Mouse (Mus musculus): ENCODE measurements at regions not wholly inside any gene's neighbourhood (a gene's known extent, or its start where the extent isn't known, plus 50 kb on each side); places are given as distances from the start of the nearest gene placed in this dataset.
A peak's percentile ranks its signal among the peaks of the same experiment; 100 is the strongest.

DNA sequence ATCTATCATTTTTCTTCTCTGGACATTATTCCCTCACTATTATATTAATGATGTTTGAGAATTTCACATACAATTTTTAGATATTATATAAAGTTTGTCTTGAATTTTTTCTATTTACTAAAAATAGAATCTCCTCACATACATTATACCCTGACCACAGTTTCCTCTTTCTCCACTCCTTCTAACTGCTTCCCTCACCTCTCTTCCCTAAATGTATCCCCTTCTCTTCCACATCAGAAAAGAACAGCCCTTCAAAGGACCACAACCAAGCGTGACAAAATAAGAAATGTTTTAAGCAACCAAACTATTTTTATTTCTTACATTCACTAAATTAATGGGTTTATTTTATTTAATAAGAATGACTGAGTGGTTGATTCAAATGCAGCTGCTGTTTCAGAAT, 1034.9 kb upstream of the Slc10a2 start:
- Histone ChIP-seq H3K4me3 (no peak overlapping the region), H3K27me3 (no peaks in the 10 kb centered on the region), H3K27ac (replicated peaks) (no peak overlapping the region), H3K36me3 (no peaks in the 10 kb centered on the region), H3K9ac (replicated peaks) (no peak overlapping the region), H3K4me1 (no peaks in the 10 kb centered on the region), H3K4me2 (replicated peaks) (no peak overlapping the region), H3K9me3 (no peaks in the 10 kb centered on the region)
- no peak for ATAC-seq (replicated peaks)
- whole genome bisulfite sequencing, result 90% methylated on average over 1 of the region's 1 CpGs

DNA sequence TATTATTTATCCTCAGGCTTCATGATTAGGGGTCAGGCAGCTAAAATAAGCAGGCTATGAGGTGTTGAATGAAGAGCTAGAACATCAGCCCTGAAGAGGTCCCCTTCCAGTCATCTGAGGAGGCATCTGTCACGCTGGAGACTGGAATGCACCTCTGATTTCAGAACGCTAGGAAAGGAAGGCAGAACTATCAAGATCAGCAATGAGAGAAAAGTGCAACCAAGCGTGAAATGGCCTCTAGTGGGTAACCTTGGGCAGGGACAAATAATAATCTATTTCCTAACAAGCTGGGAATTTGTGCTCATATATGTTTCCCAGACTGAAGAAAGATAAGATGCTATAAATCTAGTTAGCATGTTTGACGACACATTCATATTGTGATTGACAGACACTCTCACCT, 1034.0 kb upstream of the Slc10a2 start:
- no peak for ATAC-seq (replicated peaks)
- no peaks in the 10 kb centered on the region for H3K4me1 ChIP-seq
- no peak overlapping the region for H3K4me3 ChIP-seq
- no peaks in the 10 kb centered on the region for H3K9me3 ChIP-seq
- H3K9ac ChIP-seq (replicated peaks), result no peak overlapping the region
- WGBS, result 45% methylated on average over 4 of the region's 4 CpGs
- no peaks in the 10 kb centered on the region for H3K36me3 ChIP-seq
- H3K27me3 ChIP-seq, result no peaks in the 10 kb centered on the region
- no peak overlapping the region for H3K27ac ChIP-seq (replicated peaks)
- H3K4me2 ChIP-seq (replicated peaks), result no peak overlapping the region

DNA sequence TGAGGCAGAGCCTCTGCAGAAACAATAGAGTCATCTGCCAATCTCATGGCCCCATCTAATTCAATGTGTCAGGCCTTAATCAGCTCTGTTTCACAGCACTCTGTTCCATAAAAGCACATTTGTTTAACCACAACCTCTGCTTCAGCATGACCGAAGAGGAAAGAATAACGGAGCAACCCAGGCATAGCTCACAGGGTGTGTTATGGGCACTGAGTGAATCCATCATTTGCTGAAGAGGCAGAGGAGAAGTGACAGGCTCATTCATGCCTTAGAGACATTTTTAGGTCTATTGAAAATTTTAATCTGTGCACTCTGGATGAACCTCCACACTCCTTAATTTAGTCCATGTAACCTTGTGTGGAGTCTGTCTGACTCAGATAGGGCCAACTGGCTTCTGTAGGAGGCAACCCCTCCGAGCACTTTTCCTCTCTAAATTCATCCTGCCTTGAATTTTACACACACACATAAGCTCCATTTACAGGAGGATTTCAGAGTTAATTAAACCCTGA, 1027.1 kb upstream of the Slc10a2 start:
- Histone ChIP-seq H3K4me1 (peaks cover 5% of the 10 kb centered on the region), H3K36me3 (no peaks in the 10 kb centered on the region), H3K9ac (replicated peaks) (no peak overlapping the region), H3K9me3 (no peaks in the 10 kb centered on the region), H3K27me3 (no peaks in the 10 kb centered on the region), H3K4me2 (replicated peaks) (no peak overlapping the region), H3K4me3 (no peak overlapping the region), H3K27ac (replicated peaks) (peak overlapping the region; percentile 34)
- 3% methylated on average over 3 of the region's 3 CpGs for WGBS
- ATAC-seq (replicated peaks), result peak; percentile 78

DNA sequence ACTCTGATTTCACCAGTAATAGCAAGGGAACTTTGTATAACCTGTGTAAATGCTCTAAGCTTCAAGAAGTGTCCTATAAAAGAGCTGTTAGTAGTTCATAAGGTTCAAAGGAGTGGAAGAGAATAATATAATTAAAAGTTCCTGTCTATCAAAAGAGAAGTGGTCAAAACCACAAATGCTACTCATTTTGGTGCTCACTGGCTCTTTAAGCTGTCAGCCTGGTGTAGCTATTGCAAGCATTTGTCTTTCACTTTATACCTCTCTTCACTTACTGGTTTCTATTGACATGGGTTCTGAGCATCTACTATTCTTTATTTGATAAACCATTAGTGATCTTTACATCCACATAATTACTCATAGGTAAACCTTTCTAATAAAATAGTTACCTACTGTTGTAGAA, 1020.1 kb upstream of the Slc10a2 start:
- H3K27ac ChIP-seq (replicated peaks), result no peak overlapping the region
- no peak overlapping the region for H3K4me2 ChIP-seq (replicated peaks)
- no peak overlapping the region for H3K4me3 ChIP-seq
- no peak for ATAC-seq (replicated peaks)
- H3K4me1 ChIP-seq, result no peaks in the 10 kb centered on the region
- H3K9ac ChIP-seq (replicated peaks), result no peak overlapping the region
- no peaks in the 10 kb centered on the region for H3K9me3 ChIP-seq
- no peaks in the 10 kb centered on the region for H3K36me3 ChIP-seq
- H3K27me3 ChIP-seq, result no peaks in the 10 kb centered on the region

DNA sequence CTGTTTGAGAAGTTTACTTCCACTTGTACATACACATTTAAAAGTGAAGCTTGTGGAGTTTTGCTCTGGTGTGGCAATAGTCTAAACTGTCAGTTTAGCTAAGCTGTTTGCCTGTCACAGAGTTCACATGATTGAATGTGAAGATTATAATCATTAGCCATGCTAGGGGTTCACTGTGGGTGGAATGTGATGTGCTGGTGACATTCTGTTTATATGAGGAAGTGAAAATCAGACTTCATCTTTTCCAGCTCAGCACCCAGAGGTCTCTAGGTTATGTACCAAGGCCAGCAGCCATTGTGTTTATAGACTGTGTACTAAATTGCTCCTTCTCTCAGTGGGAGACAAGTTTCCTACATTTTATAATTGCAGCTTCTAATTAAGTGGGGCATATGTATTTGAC, 1014.4 kb upstream of the Slc10a2 start:
- no peak overlapping the region for H3K27ac ChIP-seq (replicated peaks)
- ATAC-seq (replicated peaks), result no peak
- H3K4me3 ChIP-seq, result no peak overlapping the region
- no peak overlapping the region for H3K4me2 ChIP-seq (replicated peaks)
- H3K9me3 ChIP-seq, result no peaks in the 10 kb centered on the region
- no peaks in the 10 kb centered on the region for H3K36me3 ChIP-seq
- no peak overlapping the region for H3K9ac ChIP-seq (replicated peaks)
- H3K27me3 ChIP-seq, result no peaks in the 10 kb centered on the region
- H3K4me1 ChIP-seq, result no peaks in the 10 kb centered on the region

DNA sequence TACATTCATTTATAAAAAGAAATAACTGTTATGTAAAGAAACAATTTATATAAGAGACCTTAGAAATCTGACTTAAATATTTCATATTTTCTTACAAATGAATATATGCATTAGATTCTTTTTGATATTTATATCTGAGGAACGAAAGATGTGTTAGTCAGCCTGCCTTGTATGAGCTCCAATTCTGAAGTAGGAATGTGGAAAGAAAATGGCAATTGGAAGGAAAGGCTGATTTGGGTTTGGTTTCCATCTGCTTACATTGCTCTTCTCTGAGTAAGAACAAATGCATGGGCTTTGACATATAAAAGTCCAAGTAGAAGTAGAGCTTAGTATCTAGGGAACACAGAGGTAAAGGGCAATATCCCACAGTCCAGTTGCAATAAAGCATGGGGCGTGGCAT, 1006.2 kb upstream of the Slc10a2 start:
- H3K4me2 ChIP-seq (replicated peaks), result no peak overlapping the region
- H3K27ac ChIP-seq (replicated peaks), result no peak overlapping the region
- no peak overlapping the region for H3K4me3 ChIP-seq
- no peak overlapping the region for H3K9ac ChIP-seq (replicated peaks)
- H3K9me3 ChIP-seq, result no peaks in the 10 kb centered on the region
- H3K27me3 ChIP-seq, result no peaks in the 10 kb centered on the region
- ATAC-seq (replicated peaks), result no peak
- H3K36me3 ChIP-seq, result no peaks in the 10 kb centered on the region
- WGBS, result 88% methylated on average over 2 of the region's 2 CpGs
- H3K4me1 ChIP-seq, result no peaks in the 10 kb centered on the region

DNA sequence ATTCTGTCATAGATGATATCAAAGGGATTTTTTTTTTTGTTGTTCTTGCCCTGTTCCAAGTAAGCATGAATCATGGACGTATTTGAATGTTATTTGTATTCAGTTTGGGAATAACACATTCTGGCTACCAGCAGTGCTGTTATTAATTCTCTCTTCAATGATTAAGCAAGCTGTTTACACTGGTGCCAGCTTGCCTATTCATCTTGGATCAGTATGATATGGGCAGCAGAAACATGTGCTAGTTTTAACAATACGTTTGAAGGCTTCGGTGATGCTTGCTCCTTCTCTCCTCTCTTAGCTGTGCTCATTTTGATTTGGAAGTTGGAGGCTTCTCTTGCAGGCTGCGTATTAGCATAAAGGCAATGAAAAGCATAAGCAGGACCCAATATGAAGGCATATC, 984.9 kb upstream of the Slc10a2 start:
- Histone ChIP-seq H3K4me2 (replicated peaks) (no peak overlapping the region), H3K36me3 (no peaks in the 10 kb centered on the region), H3K4me1 (peaks cover 3% of the 10 kb centered on the region; the same call in 1 of the 2 replicates), H3K9me3 (no peaks in the 10 kb centered on the region), H3K27ac (replicated peaks) (no peak overlapping the region), H3K4me3 (no peak overlapping the region), H3K27me3 (no peaks in the 10 kb centered on the region), H3K9ac (replicated peaks) (no peak overlapping the region)
- 43% methylated on average over 4 of the region's 4 CpGs for WGBS
- ATAC-seq (replicated peaks), result peak; percentile 78

DNA sequence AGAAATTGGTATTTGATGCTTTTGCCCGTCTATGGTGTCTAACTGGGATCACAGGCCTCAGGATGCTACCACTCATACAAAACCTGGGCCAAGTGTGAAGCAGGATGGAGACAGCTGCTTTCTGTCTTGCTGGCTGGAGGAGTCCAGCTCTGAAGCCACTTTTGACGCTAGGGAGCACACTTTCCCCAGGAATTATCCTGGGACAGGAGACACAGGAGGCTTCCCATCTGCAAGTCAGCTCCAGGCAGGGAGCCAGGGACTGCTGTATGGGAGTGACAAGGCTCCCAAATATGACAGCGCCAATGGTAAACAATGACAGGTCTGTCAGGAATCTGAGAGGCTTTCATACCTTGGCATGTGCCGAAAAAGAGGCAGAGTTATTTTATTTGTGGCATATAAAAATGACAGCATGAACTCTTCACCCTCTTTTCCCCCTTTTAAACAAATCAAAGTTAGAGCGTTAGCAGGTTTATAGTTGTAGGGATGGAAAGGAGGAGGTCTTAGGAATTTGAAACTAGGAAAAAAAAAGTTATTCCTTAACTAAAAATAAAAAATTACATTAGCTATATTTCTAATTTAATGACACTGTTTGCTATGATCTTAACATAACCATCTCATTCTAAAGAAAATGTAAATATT, 938.9 kb upstream of the Slc10a2 start:
- no peak overlapping the region for H3K27ac ChIP-seq (replicated peaks)
- H3K9ac ChIP-seq (replicated peaks), result no peak overlapping the region
- WGBS, result 26% methylated on average over 5 of the region's 5 CpGs
- H3K9me3 ChIP-seq, result no peaks in the 10 kb centered on the region
- peak; percentile 93 for ATAC-seq (replicated peaks)
- no peaks in the 10 kb centered on the region for H3K4me1 ChIP-seq
- no peak overlapping the region for H3K4me2 ChIP-seq (replicated peaks)
- no peaks in the 10 kb centered on the region for H3K36me3 ChIP-seq
- H3K27me3 ChIP-seq, result no peaks in the 10 kb centered on the region
- H3K4me3 ChIP-seq, result no peak overlapping the region

DNA sequence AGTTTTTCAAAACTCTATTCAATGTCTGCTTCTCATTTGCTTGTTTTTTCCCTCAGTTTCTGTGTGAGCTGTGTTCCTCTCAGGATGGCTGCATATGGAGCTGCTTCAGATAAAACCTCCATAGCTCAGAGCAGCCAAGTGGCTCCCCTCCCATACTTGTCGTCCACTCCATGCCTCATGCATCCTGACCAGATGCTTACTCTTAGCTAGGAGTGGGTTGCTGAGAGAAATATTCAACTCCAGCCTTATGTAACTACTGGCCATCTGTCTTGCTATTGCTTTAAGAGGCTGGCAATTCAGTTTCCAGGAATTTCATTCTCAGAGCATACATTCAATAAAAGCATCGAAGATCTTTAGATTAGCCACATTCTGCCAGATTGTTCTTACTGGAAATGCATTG, 907.1 kb upstream of the Slc10a2 start:
- Histone ChIP-seq H3K9me3 (no peaks in the 10 kb centered on the region), H3K27ac (replicated peaks) (no peak overlapping the region), H3K27me3 (no peaks in the 10 kb centered on the region), H3K4me1 (peaks cover 3% of the 10 kb centered on the region; the same call in 1 of the 2 replicates), H3K4me2 (replicated peaks) (no peak overlapping the region), H3K4me3 (no peak overlapping the region), H3K9ac (replicated peaks) (no peak overlapping the region), H3K36me3 (no peaks in the 10 kb centered on the region)
- 59% methylated on average over 2 of the region's 2 CpGs for WGBS
- no peak for ATAC-seq (replicated peaks)

DNA sequence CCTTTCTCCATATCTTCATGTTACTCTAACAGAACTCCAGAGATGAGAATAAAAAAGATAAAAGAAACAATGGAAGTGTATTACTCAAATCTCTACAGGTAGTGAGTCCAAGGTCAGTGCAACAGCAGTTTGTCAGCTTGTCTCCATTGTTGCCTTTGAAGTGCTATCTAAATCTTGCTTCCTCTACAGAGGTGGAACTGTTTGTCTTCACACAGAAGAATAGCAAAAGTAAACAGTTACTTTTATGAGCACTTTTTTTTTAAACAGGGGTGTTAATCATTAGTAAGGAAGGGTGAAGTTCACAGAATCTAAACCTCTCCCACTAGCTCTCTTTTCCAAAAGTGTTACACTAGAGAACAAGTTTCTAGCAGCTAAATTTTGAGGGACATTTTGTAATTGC, 906.0 kb upstream of the Slc10a2 start:
- H3K4me3 ChIP-seq, result no peak overlapping the region
- H3K27ac ChIP-seq (replicated peaks), result no peak overlapping the region
- H3K9ac ChIP-seq (replicated peaks), result no peak overlapping the region
- H3K4me2 ChIP-seq (replicated peaks), result no peak overlapping the region
- ATAC-seq (replicated peaks), result no peak
- no peaks in the 10 kb centered on the region for H3K36me3 ChIP-seq
- peaks cover 3% of the 10 kb centered on the region; the same call in 1 of the 2 replicates for H3K4me1 ChIP-seq
- H3K27me3 ChIP-seq, result no peaks in the 10 kb centered on the region
- no peaks in the 10 kb centered on the region for H3K9me3 ChIP-seq

DNA sequence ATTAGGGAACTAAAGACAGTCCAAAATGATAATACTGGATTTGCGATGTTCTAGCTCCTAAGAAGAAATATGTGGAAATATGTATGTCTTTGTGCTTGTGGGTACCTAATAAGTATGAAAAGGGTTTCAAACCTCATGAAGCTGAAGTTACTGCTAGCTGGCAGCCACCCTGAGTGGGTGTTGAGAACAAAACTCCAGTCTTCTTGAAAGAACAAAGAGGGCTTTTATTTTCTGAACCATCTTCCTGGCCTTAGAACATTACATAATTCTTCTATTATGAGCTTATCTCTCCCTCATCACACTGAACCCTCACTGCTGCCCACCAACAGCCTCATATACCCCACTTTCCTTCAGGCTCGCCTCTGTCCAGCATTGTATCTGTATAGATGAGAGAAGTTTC, 905.6 kb upstream of the Slc10a2 start:
- Histone ChIP-seq H3K4me3 (no peak overlapping the region), H3K36me3 (no peaks in the 10 kb centered on the region)
- no peak for ATAC-seq (replicated peaks)

DNA sequence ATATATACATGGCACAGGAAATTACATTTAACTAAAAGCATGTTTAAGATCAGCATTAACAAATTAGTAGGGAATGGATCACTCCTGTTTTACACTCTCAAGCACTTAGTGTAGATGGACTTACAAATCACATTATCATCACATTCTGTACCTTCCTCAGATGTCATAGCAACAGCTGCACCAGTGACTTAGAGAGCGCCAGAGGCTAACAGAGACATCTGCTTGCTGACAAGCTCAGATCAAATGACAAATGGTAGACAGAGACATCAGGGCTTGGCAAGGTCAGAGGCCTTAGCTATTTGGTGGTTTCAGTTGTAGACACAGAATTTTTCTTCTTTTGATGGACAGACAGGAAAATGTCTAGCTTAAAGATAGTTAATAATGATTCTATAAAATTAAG, 897.5 kb upstream of the Slc10a2 start:
- no peak for ATAC-seq (replicated peaks)
- Histone ChIP-seq H3K4me1 (no peaks in the 10 kb centered on the region), H3K27ac (replicated peaks) (no peak overlapping the region), H3K9ac (replicated peaks) (no peak overlapping the region), H3K27me3 (no peaks in the 10 kb centered on the region), H3K9me3 (no peaks in the 10 kb centered on the region), H3K4me3 (no peak overlapping the region), H3K36me3 (no peaks in the 10 kb centered on the region), H3K4me2 (replicated peaks) (no peak overlapping the region)
- 74% methylated on average over 1 of the region's 1 CpGs for WGBS

More for the DNA sequence above, 905.6 kb upstream of the Slc10a2 start:
- Histone ChIP-seq H3K4me1 (peaks cover 3% of the 10 kb centered on the region; the same call in 1 of the 2 replicates), H3K4me2 (replicated peaks) (no peak overlapping the region), H3K27ac (replicated peaks) (no peak overlapping the region), H3K27me3 (no peaks in the 10 kb centered on the region), H3K9me3 (no peaks in the 10 kb centered on the region), H3K9ac (replicated peaks) (no peak overlapping the region)
- 85% methylated on average over 2 of the region's 2 CpGs for WGBS

DNA sequence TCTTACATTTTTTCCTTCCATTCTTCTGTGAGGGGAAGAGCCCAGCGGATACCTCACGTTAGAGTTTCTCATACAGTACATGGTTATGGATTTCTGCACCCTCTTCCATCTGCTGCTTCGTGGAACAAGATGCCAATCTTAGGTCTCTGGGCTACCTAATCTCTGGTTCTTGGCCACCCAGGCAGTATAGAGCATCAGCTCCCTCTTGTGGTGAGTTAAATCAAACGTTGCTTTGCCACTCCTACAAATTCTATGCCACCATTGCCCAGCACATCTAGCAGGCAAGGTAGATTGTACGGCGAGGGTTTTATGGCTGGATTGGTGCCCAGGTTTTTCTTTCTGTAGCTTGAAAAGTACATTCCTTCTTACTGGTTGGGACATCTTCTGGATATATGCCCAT, 889.7 kb upstream of the Slc10a2 start:
- WGBS, result 62% methylated on average over 6 of the region's 6 CpGs
- Histone ChIP-seq H3K9me3 (no peaks in the 10 kb centered on the region), H3K36me3 (no peaks in the 10 kb centered on the region), H3K4me1 (no peaks in the 10 kb centered on the region), H3K9ac (replicated peaks) (no peak overlapping the region), H3K4me2 (replicated peaks) (no peak overlapping the region), H3K4me3 (no peak overlapping the region), H3K27me3 (no peaks in the 10 kb centered on the region), H3K27ac (replicated peaks) (no peak overlapping the region)
- no peak for ATAC-seq (replicated peaks)
